Mouse (Mus musculus) embryonic facial prominence, embryonic 12.5 days (tissue): ENCODE results near the gene Efcab11. TPM values are rescaled to one million over a fixed set of nuclear protein-coding genes. Genes with fewer than 3 reads are reported as not detected.
A peak's percentile ranks its signal among the peaks of the same experiment; 100 is the strongest.

Source experiments
- ATAC-seq: fragments of 200-750 bp; cut with Nextera tagmentation; 2 replicates; pipeline ENCODE4 v1.8.0; 2017; ENCODE audit not compliant: insufficient number of reproducible peaks, insufficient read depth, low FRiP score, low TSS enrichment
- H3K27ac ChIP-seq: fragments of 300-500 bp; sonication (generic); 2 replicates; pipeline ENCODE4 v1.5.1; 2016; ENCODE audit warnings: mild to moderate bottlenecking
- H3K27me3 ChIP-seq: fragments of 300-500 bp; sonication (generic); 2 replicates; pipeline ENCODE4 v1.6.1; 2016; ENCODE audit warnings: mild to moderate bottlenecking, moderate library complexity
- H3K36me3 ChIP-seq: fragments of 300-500 bp; sonication (generic); 2 replicates; pipeline ENCODE4 v1.6.1; 2016; ENCODE audit warnings: mild to moderate bottlenecking
- H3K4me1 ChIP-seq: fragments of 300-500 bp; sonication (generic); 2 replicates; pipeline ENCODE4 v1.6.1; 2016
- H3K4me2 ChIP-seq: fragments of 300-500 bp; sonication (generic); replicated peaks from 2 replicates; pipeline ENCODE4 v1.6.1; 2016; ENCODE audit warnings: mild to moderate bottlenecking, moderate library complexity
- H3K4me3 ChIP-seq: fragments of 300-500 bp; sonication (generic); 2 replicates; pipeline ENCODE4 v1.5.1; 2016; ENCODE audit warnings: mild to moderate bottlenecking
- H3K9ac ChIP-seq: fragments of 300-500 bp; sonication (generic); 2 replicates; pipeline ENCODE4 v1.6.1; 2016; ENCODE audit warnings: mild to moderate bottlenecking, moderate library complexity
- H3K9me3 ChIP-seq: fragments of 300-500 bp; sonication (generic); 2 replicates; pipeline ENCODE4 v1.6.1; 2016; ENCODE audit warnings: mild to moderate bottlenecking, moderate library complexity
- WGBS: fragments of 180-500 bp; shearing (Covaris S2); methylation state at CpG from one replicate; pipeline ENCODE4 v1.1.7; 2016; 5-methylcytosine and 5-hydroxymethylcytosine counted together
- polyA plus RNA-seq: library from polyadenylated mRNA; unstranded; fragments of >200 nt; fragmentation: Nextera tagmentation; extraction: Ambion mirVana; gene quantifications from 2 replicates; pipeline ENCODE4 v1.2.1, GENCODE M21; 2016

Efcab11 gene
- polyA plus RNA-seq, 1 experiment from 2014 or later: 17.6 TPM

DNA sequence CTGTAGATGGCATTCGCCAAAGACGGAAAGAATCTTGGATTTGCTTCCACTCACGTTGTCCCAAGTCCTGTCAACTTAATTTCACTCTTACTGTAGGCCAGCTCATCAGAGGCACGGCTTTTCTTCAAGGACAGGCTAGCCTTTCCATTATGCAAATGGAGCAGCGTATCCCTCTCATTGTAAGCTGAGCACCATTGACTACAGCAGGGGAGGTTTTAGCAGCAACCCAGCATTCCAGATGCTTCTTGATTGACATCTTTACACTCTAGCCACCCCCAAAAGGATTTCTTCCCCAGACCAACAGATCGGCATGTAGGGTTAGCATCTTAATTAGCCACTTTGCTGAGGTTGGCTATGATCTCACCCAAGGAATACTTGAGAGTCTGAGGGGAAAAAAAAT, 231.8 kb downstream of the Efcab11 start:
- WGBS: 50% methylated on average over 6 of the region's 6 CpGs
- no peak for ATAC-seq
- Histone ChIP-seq H3K9me3 (no peaks in the 10 kb centered on the region), H3K4me2 (no peak overlapping the region), H3K27me3 (no peaks in the 10 kb centered on the region), H3K27ac (no peak overlapping the region), H3K9ac (no peak overlapping the region), H3K4me3 (no peak overlapping the region), H3K36me3 (no peaks in the 10 kb centered on the region), H3K4me1 (peaks cover 16% of the 10 kb centered on the region; the same call in 1 of the 2 replicates)

- Histone ChIP-seq H3K9ac (no peak overlapping the region), H3K27ac (0 out of 2 replicates have a peak overlapping the region, but pooled peaks have one; percentile 31), H3K4me2 (no peak overlapping the region), H3K4me1 (peaks cover 16% of the 10 kb centered on the region; the same call in 1 of the 2 replicates), H3K4me3 (no peak overlapping the region), H3K27me3 (no peaks in the 10 kb centered on the region), H3K9me3 (peaks cover 12% of the 10 kb centered on the region), H3K36me3 (no peaks in the 10 kb centered on the region)
- no peak for ATAC-seq
- WGBS: 54% methylated on average over 2 of the region's 2 CpGs
These were observed 234.5 kb downstream of the Efcab11 start for GRCm38 (mm10) chr12:99649732-99650131.

GRCm38 (mm10) chr12:99648781-99649180, 235.5 kb downstream of the Efcab11 start:
- WGBS: 86% methylated on average over 2 of the region's 2 CpGs

DNA sequence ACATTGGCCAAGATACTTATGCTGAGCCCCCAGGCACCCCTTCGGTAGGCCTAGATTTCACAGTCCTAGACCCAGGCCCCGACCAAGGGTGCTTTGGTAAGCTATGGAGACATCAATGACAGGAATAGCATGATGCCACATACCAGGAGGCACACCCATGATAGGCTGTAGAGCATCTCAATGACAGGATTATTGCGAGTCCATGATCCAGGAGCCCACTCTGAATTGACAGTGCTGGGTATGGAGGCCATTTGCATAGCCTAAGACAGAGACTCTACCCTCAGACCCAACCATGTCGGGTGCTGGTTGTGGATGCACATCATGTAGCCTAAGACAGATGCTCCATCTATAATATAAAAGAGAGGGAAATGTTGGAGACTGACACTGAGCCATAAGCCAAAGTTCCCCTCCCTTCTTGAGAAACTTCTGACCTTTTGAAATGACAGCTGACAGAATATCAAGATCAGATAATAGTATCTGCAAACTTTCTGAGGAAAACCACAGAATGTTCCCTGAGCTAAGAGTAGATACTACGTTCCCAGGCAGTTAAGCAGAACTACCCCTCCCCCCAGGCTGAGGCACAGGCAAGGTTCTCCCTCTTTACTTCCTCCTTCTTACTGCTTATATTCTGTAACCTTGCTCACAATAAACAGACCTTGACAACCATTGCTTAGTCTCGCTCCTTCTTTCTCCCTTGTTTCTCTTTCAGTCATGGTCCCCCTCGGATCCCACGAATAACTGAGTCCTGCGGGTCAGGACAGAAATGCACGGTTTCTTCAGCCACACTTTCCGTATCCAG, 237.5 kb downstream of the Efcab11 start:
- no peak overlapping the region for H3K9ac ChIP-seq
- H3K4me1 ChIP-seq: peaks cover 6% of the 10 kb centered on the region; the same call in 1 of the 2 replicates
- no peak overlapping the region for H3K4me3 ChIP-seq
- no peak overlapping the region for H3K4me2 ChIP-seq
- no peaks in the 10 kb centered on the region for H3K36me3 ChIP-seq
- H3K27me3 ChIP-seq: no peaks in the 10 kb centered on the region
- ATAC-seq: no peak
- H3K9me3 ChIP-seq: peaks cover 33% of the 10 kb centered on the region
- no peak overlapping the region for H3K27ac ChIP-seq
- 88% methylated on average over 11 of the region's 11 CpGs for WGBS

More at GRCm38 (mm10) chr12:99648781-99649180, 235.5 kb downstream of the Efcab11 start:
- Histone ChIP-seq H3K27ac (no peak overlapping the region), H3K4me2 (no peak overlapping the region), H3K9ac (no peak overlapping the region), H3K4me1 (peaks cover 16% of the 10 kb centered on the region; the same call in 1 of the 2 replicates), H3K9me3 (peaks cover 19% of the 10 kb centered on the region), H3K36me3 (no peaks in the 10 kb centered on the region), H3K4me3 (no peak overlapping the region), H3K27me3 (no peaks in the 10 kb centered on the region)
- no peak for ATAC-seq

- Histone ChIP-seq H3K9me3 (peaks cover 33% of the 10 kb centered on the region), H3K4me2 (no peak overlapping the region), H3K9ac (no peak overlapping the region), H3K36me3 (no peaks in the 10 kb centered on the region), H3K27ac (no peak overlapping the region), H3K4me3 (no peak overlapping the region), H3K4me1 (peaks cover 18% of the 10 kb centered on the region), H3K27me3 (no peaks in the 10 kb centered on the region)
- no peak for ATAC-seq
- WGBS: 97% methylated on average over 18 of the region's 18 CpGs
These were observed 238.8 kb downstream of the Efcab11 start for GRCm38 (mm10) chr12:99645418-99645817.

DNA sequence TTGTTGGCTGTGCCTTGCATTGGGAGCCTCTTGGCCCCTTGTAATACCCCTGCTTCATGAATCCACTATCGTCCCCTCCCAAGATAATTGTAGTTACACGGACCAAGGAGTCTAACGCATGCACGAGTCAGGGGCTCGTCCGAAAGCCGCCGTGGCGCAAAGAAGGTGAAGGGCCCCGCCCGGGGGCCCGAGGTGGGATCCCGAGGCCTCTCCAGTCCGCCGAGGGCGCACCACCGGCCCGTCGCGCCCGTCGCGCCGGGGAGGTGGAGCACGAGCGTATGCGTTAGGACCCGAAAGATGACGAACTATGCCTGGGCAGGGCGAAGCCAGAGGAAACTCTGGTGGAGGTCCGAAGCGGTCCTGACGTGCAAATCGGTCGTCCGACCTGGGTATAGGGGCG, 239.3 kb downstream of the Efcab11 start:
- H3K36me3 ChIP-seq: no peaks in the 10 kb centered on the region
- peaks cover 21% of the 10 kb centered on the region for H3K4me1 ChIP-seq
- no peaks in the 10 kb centered on the region for H3K27me3 ChIP-seq
- no peak overlapping the region for H3K4me2 ChIP-seq
- ATAC-seq: peak; percentile 85; the same call in 1 of the 2 replicates
- H3K9me3 ChIP-seq: peaks cover 33% of the 10 kb centered on the region
- 92% methylated on average over 37 of the region's 37 CpGs for WGBS
- H3K27ac ChIP-seq: no peak overlapping the region
- H3K9ac ChIP-seq: no peak overlapping the region
- H3K4me3 ChIP-seq: no peak overlapping the region

Other genes starting within 250 kb of the Efcab11 start
- 71.5 and 76.6 TPM in 2 replicates for gene Tdp1, start 78 bp upstream of the Efcab11 start, polyA plus RNA-seq
- 1.5 TPM in 2 replicates for gene Kcnk13, start 80.1 kb upstream of the Efcab11 start, polyA plus RNA-seq
- gene Psmc1, start 225.7 kb upstream of the Efcab11 start, polyA plus RNA-seq: 307 TPM in 2 replicates